Comparison of ENCODE assay signal across 9 mouse cellular contexts in the genomic region with DNA sequence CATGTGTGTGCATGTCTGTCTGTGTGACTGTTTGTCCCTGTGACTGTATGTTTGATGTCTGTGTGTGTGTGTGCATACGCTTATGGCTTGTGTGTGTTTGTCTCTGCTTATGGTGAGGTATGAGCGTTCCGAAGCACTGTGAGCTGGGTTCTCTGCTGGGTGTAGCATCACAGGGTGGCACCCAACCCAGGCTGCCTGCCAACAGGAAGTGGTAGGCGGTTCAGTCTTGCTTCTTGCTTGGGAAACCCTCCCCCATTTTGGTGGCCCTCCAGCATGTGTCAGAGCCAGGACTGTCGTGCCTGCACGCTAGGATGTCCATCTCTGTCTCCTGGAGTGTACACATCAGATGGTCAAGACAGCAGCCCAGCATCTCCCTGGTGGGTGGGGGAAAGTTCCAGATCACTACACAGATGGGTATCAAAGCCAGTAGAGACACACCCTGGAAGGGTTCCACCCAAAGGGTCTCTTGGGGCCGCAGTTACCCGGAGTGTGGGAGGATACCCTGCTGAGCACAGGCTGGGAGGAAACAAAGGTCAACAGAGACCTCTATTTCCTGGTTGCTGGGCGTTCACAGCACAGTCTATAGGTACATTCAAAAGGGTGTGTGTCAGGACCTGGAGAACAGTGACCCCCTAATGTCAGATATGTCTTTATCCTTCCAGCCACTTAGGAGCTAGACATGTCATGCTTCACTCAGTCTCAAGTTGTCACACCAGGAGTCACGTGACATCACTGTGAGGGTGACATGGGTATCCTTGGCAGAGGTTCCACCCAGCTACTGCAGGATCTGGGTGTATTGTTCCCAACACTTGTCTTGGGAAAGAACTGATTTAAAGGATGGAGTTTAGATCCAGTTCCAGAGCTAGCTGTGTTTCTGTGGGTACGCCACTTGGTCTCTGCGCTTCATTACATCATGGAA. TPM values are rescaled to one million over a fixed set of nuclear protein-coding genes. Genes with fewer than 3 reads are reported as not detected.
DNase-seq lines count a peak whose midpoint lies in the region; ATAC-seq and TF ChIP-seq lines count a peak whose summit lies in the region.
"Had no signal": no experiment of that assay in that cellular context is flagged by ENCODE, and none has a peak within 500 bp of the region (broad histone marks: within the 10 kb centered on the region; RNA-seq: fewer than 3 reads in every experiment).

No protein-coding gene starts in this region.

- H3K4me2 ChIP-seq in kidney, embryonic 16.5 days (replicated peaks; ENCODE audit: low read depth, low read length), result no peak overlapping the region
- H3K4me2 ChIP-seq in intestine, embryonic 15.5 days (replicated peaks), result no peak overlapping the region
- H3K4me2 ChIP-seq: liver, embryonic 13.5 days had no signal

- no peak for TF ChIP-seq POLR2A in kidney, adult 2 months (IDR thresholded peaks at IDR 0.05; ENCODE audit: low read depth, low read length)
- peak; percentile 37; the same call in 1 of the 2 replicates for TF ChIP-seq POLR2A in lung, adult 2 months (IDR thresholded peaks at IDR 0.05; ENCODE audit: borderline replicate concordance, extremely low read depth, low read depth, low read length)
- TF ChIP-seq POLR2A in small intestine, adult 2 months (IDR thresholded peaks at IDR 0.05; ENCODE audit: low read depth, low read length), result no peak; the same call in 1 of the 2 replicates

- H3K4me3 ChIP-seq in kidney, adult 2 months (ENCODE audit: insufficient read depth, low read depth, low read length), result no peak overlapping the region
- H3K4me3 ChIP-seq in kidney, embryonic 16.5 days (ENCODE audit: low read length), result no peak overlapping the region
- H3K4me3 ChIP-seq in intestine, embryonic 15.5 days (replicated peaks), result no peak overlapping the region
- peak overlapping the region; percentile 11 for H3K4me3 ChIP-seq in lung, adult 2 months (replicated peaks; ENCODE audit: extremely low read depth, low read depth, low read length)
- H3K4me3 ChIP-seq in small intestine, adult 2 months (ENCODE audit: low read depth, low read length), result no peak overlapping the region; the same call in 1 of the 2 replicates
- no peak overlapping the region for H3K4me3 ChIP-seq in embryonic facial prominence, embryonic 10.5 days
- H3K4me3 ChIP-seq: liver, embryonic 13.5 days had no signal

- no peak overlapping the region for H3K27ac ChIP-seq in kidney, adult 2 months (ENCODE audit: insufficient read depth, low read depth, low read length)
- H3K27ac ChIP-seq in kidney, embryonic 16.5 days (ENCODE audit: low read length), result no peak overlapping the region
- no peak overlapping the region for H3K27ac ChIP-seq in intestine, embryonic 15.5 days
- peak overlapping the region; percentile 94 for H3K27ac ChIP-seq in small intestine, adult 2 months (ENCODE audit: insufficient read depth, low read depth, low read length)
- no peak overlapping the region for H3K27ac ChIP-seq in embryonic facial prominence, embryonic 10.5 days (replicated peaks)
- H3K27ac ChIP-seq: liver, embryonic 13.5 days had no signal

- no peaks in the 10 kb centered on the region for H3K27me3 ChIP-seq in kidney, adult 2 months (replicated peaks; ENCODE audit: control insufficient read depth, insufficient read depth, low read length)
- H3K27me3 ChIP-seq in kidney, embryonic 16.5 days (ENCODE audit: insufficient read depth, low read length), result no peaks in the 10 kb centered on the region
- no peaks in the 10 kb centered on the region for H3K27me3 ChIP-seq in intestine, embryonic 15.5 days (replicated peaks)
- no peaks in the 10 kb centered on the region for H3K27me3 ChIP-seq in small intestine, adult 2 months (ENCODE audit: control insufficient read depth, insufficient read depth, low read length)
- H3K27me3 ChIP-seq in embryonic facial prominence, embryonic 10.5 days (replicated peaks; ENCODE audit: low read depth, poor library complexity, severe bottlenecking), result no peaks in the 10 kb centered on the region

- peaks cover 21% of the 10 kb centered on the region for H3K4me1 ChIP-seq in kidney, adult 2 months (ENCODE audit: control insufficient read depth, insufficient read depth, low read length)
- peaks cover 18% of the 10 kb centered on the region for H3K4me1 ChIP-seq in kidney, embryonic 16.5 days (ENCODE audit: insufficient read depth, low read length)
- H3K4me1 ChIP-seq in intestine, embryonic 15.5 days (replicated peaks), result peaks cover 17% of the 10 kb centered on the region
- peaks cover 19% of the 10 kb centered on the region for H3K4me1 ChIP-seq in lung, adult 2 months (ENCODE audit: control insufficient read depth, insufficient read depth, low read length)
- H3K4me1 ChIP-seq in small intestine, adult 2 months (ENCODE audit: control insufficient read depth, insufficient read depth, insufficient read length, low read length), result peaks cover 51% of the 10 kb centered on the region
- H3K4me1 ChIP-seq in embryonic facial prominence, embryonic 10.5 days, result peaks cover 19% of the 10 kb centered on the region

- no peak overlapping the region for H3K9ac ChIP-seq in kidney, embryonic 16.5 days (replicated peaks; ENCODE audit: low read length)
- no peak overlapping the region for H3K9ac ChIP-seq in intestine, embryonic 15.5 days
- H3K9ac ChIP-seq: liver, embryonic 13.5 days had no signal

- DNase-seq in kidney, adult 2 months, result peak; percentile 73
- peak; percentile 22 for DNase-seq in NIH3T3 (ENCODE audit: low read depth)
- DNase-seq in frontal cortex, postnatal 25 days (ENCODE audit: low spot score in 2 of 2), result peak; percentile 58 to 81
- DNase-seq in lung, adult 2 months, result peak; percentile 64
- no peak for DNase-seq in embryonic facial prominence, embryonic 10.5 days (ENCODE audit: low spot score)
- DNase-seq: liver, embryonic 13.5 days had no signal

- H3K36me3 ChIP-seq in kidney, adult 2 months (ENCODE audit: control insufficient read depth, insufficient read depth, low read length), result no peaks in the 10 kb centered on the region
- no peaks in the 10 kb centered on the region for H3K36me3 ChIP-seq in kidney, embryonic 16.5 days (ENCODE audit: insufficient read depth, low read length)
- 0 out of 2 replicates have a peak, but pooled peaks cover 4% of the 10 kb centered on the region for H3K36me3 ChIP-seq in intestine, embryonic 15.5 days
- no peaks in the 10 kb centered on the region for H3K36me3 ChIP-seq in small intestine, adult 2 months (ENCODE audit: control insufficient read depth, insufficient read depth, low read length)
- H3K36me3 ChIP-seq in embryonic facial prominence, embryonic 10.5 days (replicated peaks), result peaks cover 97% of the 10 kb centered on the region
- H3K36me3 ChIP-seq: liver, embryonic 13.5 days had no signal

- no peak for TF ChIP-seq CTCF in kidney, adult 2 months (conservative IDR thresholded peaks at IDR 0.05; ENCODE audit: insufficient read depth, insufficient read length, low read depth, low read length)
- no peak for TF ChIP-seq CTCF in lung, adult 2 months (IDR thresholded peaks at IDR 0.05; ENCODE audit: insufficient read depth, low read length)
- no peak for TF ChIP-seq CTCF in small intestine, adult 2 months (IDR thresholded peaks at IDR 0.05; ENCODE audit: extremely low read depth, insufficient read length, insufficient replicate concordance, low read depth, low read length)

- no peak for ATAC-seq in kidney, embryonic 16.5 days (ENCODE audit: low FRiP score, low TSS enrichment)
- ATAC-seq in intestine, embryonic 15.5 days, result peak; percentile 65

- no peaks in the 10 kb centered on the region for H3K9me3 ChIP-seq in kidney, embryonic 16.5 days (ENCODE audit: low read length)
- H3K9me3 ChIP-seq in intestine, embryonic 15.5 days, result no peaks in the 10 kb centered on the region
- H3K9me3 ChIP-seq in embryonic facial prominence, embryonic 10.5 days, result no peaks in the 10 kb centered on the region
- H3K9me3 ChIP-seq: liver, embryonic 13.5 days had no signal

- WGBS in kidney, adult 2 months, result 48% methylated on average over 12 of the region's 12 CpGs
- WGBS in kidney, embryonic 16.5 days, result 65% methylated on average over 12 of the region's 12 CpGs
- WGBS in intestine, embryonic 15.5 days, result 74% methylated on average over 12 of the region's 12 CpGs
- WGBS in lung, adult 2 months, result 36% methylated on average over 12 of the region's 12 CpGs
- 28% methylated on average over 12 of the region's 12 CpGs for WGBS in small intestine, adult 2 months
- 89% methylated on average over 12 of the region's 12 CpGs for WGBS in embryonic facial prominence, embryonic 10.5 days

RNA-seq across cellular contexts. Expression of gene Sbk1, which starts 13.1 kb away (rescaled TPM):
- 29.2 and 31.5 TPM in 2 replicates for polyA plus RNA-seq in kidney, adult 2 months (2012; rRNA removed)
- 25.9 and 29.7 TPM in 2 replicates for polyA plus RNA-seq in kidney, embryonic 16.5 days (2015; fragmentation: Nextera tagmentation; extraction: Ambion mirVana)
- polyA plus RNA-seq in intestine, embryonic 15.5 days (2015; fragmentation: Nextera tagmentation; extraction: Ambion mirVana), result 16.9 and 17.7 TPM in 2 replicates
- polyA plus RNA-seq in lung, adult 2 months (2012; rRNA removed), result 12.6 and 14.2 TPM in 2 replicates
- polyA plus RNA-seq in small intestine, adult 2 months (2012; rRNA removed), result 13.6 and 29.6 TPM in 2 replicates
- 91.0 and 102 TPM in 2 replicates for polyA plus RNA-seq in embryonic facial prominence, embryonic 10.5 days (2016; fragmentation: Nextera tagmentation; extraction: Ambion mirVana)
